Mouse (Mus musculus) heart, adult 2 months (tissue): ENCODE data around the gene Ahcyl1.

ENCODE experiments used
- CTCF ChIP-seq: fragments of 200-600 bp; IDR thresholded peaks from 2 replicates; pipeline ENCODE4 v1.8.1; 2022; ENCODE audit warnings: antibody characterized with exemption, mild to moderate bottlenecking, moderate library complexity
- EP300 ChIP-seq: fragments of 200-500 bp; IDR thresholded peaks from 2 replicates; pipeline ENCODE4 v1.6.1; 2011; ENCODE audit warnings: low read depth, low read length, control low read depth; ENCODE audit not compliant: insufficient read depth
- POLR2A ChIP-seq: fragments of 200-500 bp; IDR thresholded peaks from 2 replicates; pipeline ENCODE4 v1.6.1; 2011; ENCODE audit warnings: mild to moderate bottlenecking, low read depth, low read length, control low read depth; ENCODE audit not compliant: insufficient read depth

- TF ChIP-seq CTCF (no peak), POLR2A (no peak), EP300 (no peak)
Measured at GRCm38 (mm10) chr3:107694256-107694900, 2.0 kb downstream of the Ahcyl1 start.
